Mouse (Mus musculus): ENCODE results near the gene Gm15056.

Gene Gm15056

DNA sequence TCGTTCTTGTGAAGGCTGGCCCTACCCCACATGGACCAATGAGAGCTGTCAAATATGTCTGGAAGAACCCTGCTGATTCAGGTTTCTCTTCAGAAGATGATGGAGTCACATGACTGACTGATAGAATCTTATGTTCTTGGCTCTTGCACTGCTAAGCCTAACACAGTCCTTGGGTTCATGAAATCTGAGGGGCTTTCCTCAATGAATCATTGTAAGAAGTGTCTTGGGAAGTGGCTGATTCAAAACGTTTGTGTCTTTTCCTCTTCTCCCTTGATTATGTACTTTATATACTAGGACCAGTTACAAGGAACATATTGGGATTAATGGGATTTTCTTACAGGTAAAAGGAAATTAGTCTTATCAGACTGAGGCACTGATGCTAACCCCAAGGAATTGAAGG lies at the start of gene Gm15056:
Gene Gm15056 (minus strand): TSS at position 101 of the 400 bp plus-strand sequence.
- no peak for DNase-seq

DNA sequence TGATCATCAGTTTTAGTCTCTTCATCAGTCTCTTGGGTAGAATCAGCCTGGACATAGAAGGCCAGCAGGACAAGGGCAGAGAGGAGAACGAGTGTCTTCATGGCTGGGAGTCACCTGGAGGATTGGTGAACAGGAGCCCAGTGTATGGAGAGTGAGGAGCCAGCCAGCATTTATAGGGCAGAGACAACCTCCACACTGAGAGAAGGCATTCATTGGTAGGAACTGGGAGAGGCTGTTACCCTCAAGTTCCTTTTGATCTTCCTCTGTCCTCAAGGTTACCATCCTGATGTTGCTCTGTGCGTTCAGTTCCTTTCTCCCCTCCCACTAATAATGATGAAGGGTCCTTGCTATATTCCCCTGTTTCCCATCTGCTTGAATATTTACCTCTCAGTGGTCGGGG lies 42.2 kb upstream of the Gm15056 start, which contains the start of gene AY761185:
Gene AY761185 (minus strand): TSS at position 101 of the 400 bp plus-strand sequence.
- DNase-seq: no peak

DNA sequence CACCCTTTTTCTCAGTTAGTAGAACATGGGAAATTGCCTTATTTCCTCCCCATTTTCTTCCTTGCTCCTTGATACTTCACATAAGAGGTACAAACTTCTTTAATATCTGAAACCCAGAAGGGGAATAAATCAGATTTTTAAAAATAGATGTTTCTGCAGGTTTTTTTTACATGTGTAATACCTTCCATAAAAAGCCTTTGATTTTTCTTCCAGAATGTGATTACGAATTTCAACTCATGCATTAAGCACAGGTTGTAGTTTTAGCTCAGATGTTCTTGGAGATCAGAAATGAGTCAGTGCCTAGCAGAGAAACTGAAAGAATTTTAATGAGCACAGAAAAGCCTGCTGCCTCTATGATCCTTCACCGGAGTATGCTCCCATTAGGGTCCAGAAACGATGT lies 19.5 kb upstream of the Gm15056 start, which contains the start of gene Gm6040:
Gene Gm6040 (minus strand): TSS at position 101 of the 400 bp plus-strand sequence.
- DNase-seq: no peak

DNA sequence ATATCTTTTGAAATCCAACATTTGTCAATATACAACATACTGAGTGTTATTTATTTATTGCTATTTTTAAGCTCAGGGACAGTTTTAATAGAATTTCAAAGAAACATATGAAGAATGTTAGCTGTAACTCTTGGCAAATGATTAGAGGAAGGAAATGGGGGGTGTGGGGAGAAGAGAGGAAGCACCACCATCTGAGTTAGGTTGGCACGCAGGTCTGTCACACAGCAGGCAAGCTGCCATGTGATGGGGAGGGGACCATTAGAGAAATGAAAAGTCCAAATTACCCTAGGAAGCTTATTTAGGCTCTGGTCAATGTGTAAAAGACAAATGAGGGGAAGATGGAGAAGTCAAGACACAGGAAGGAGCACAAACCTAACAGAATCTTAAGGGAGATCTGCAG lies 9.9 kb upstream of the Gm15056 start:
- no peak for DNase-seq

DNA sequence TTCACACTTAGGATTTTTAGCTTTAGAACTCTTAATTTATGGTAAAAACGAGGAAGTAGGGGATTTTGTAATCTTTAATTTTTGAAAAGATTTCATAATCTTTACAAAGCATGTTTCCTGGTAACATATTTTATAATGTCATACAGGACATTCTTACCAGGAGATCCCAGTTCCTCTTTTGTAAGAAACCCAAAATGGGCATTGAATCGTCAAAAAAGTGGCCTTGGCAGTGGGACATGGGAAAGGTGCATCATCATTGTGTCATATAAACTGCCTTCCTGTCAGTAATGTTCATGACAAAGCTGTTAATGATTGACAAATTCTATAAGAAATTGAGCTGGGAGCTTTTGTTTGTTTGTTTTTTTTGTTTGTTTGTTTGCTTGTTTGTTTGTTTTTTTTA lies 5.8 kb upstream of the Gm15056 start:
- no peak for DNase-seq

DNA sequence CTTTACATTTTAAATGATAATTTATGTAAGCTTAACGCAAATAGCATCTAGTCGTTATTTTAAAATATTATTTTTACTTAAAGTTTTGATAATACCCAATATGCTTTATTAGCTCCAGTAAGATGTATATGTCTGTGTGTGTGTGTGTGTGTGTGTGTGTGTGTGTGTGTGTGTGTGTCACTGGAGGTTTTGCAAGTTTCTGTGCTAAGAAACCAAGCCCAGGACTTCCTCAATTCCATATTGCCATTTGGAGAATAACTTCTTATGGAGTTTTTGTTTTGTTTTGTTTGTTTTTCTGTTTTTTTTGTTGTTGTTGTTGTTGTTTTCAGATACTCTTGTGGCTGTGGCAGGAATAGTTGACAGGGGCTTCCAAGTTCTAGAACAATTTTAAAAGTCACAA lies 4.7 kb upstream of the Gm15056 start:
- DNase-seq: no peak

DNA sequence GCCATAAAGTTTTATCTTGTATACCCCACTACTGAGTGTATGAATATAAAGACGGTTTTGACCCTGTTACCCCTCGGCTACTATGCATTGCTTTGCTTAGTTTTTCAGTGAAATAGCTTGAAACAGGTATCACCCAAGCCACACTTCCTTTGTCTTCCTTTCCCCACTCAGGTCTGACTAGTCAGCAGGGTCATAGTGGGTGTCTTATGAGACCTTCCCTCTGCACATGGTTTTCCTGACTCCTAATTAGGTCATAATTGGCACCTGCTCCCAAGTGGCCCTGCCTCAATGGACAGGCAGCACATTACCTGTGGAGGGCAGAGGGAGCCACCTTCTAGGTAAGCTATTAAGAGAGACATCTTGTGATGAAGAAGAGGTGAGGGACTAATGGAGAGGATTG lies 10.1 kb downstream of the Gm15056 start, which contains the start of gene Defb33:
Gene Defb33 (plus strand): TSS at position 301 of the 400 bp plus-strand sequence.
- no peak for DNase-seq

DNA sequence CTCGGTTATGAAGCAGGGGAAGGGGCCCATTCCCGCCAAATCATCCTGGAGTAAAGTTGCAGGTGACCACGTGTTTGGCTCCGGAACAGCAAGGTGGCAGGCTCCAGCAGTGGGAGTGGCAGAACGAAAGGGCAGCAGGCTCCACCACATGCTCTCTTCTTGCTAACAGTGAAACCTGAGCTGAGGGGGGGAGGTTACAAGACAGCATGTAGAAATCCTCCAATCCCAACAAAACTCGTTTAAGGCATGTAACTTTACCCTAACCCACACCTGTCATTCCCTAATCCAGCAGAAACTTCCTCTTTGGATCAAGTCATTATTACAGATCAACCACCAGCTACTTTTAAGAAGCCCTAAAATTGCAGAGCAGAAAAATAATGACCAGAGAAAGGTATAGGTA lies 27.8 kb downstream of the Gm15056 start:
- DNase-seq: no peak

Measured in cerebellum, postnatal 36 days (tissue).